Mouse (Mus musculus): ENCODE results near the gene Ces3b.

Gene Ces3b

DNA sequence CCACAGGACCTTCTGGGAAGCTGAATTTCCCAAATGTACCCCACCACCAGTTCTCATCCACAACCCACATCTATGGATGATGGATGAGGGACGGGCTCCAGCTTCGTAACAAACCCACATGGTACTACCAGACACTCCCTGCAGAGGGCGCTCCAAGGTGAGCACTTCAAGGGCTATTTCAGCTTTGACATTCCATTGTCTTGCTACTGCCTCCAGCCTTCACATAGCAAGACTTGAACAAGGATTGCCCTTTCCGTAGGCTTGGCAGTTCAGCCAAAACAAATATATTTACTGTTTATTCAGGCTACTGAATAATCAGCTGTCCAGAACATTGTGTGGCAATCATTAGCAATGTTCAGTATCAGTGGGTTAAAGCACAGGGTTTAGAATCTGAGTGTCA, 54.9 kb downstream of the Ces3b start:
- no peak for ATAC-seq (ENCODE audit: insufficient number of reproducible peaks, low FRiP score, low TSS enrichment)

DNA sequence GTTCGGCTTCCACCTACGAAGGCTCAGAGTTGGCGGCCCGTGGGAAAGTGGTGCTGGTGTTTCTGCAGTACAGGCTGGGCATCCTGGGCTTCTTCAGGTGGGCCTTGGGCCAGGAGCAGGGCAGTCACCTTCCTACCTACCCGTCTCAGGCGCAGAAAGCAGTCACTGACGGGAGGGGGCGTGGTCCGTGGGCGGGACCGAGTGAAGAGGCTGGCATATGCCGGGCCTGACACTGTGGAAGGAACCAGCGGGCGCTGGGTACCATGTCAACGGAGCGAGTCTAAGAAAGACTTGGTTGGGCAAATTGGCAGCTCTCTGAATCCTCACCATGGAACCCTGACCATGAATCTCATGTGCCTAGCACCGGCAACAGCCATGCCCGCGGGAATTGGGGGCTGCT, 58.8 kb downstream of the Ces3b start:
- no peak for ATAC-seq (ENCODE audit: insufficient number of reproducible peaks, low FRiP score, low TSS enrichment)
